Mouse (Mus musculus): Measurements from ENCODE around the gene Cdk5r2. TPM values are rescaled to one million over a fixed set of nuclear protein-coding genes. Genes with fewer than 3 reads are reported as not detected.
A peak's percentile ranks its signal among the peaks of the same experiment; 100 is the strongest.

The Cdk5r2 gene
- total and polyA plus RNA-seq, 3 experiments: 0.04 to 0.24 TPM; not detected in 1

GRCm38 (mm10) chr1:74893134-74893855 is 38.6 kb downstream of the Cdk5r2 start, which contains the start of gene Cryba2 (continued):
- TF ChIP-seq TBP (conservative IDR thresholded peaks at IDR 0.05; ENCODE audit: low read depth, low read length) (no peak), ELF1 (IDR thresholded peaks at IDR 0.05; ENCODE audit: low read depth, low read length) (no peak), ETS1 (conservative IDR thresholded peaks at IDR 0.05; ENCODE audit: low read depth, low read length) (no peak), MAZ (IDR thresholded peaks at IDR 0.05; ENCODE audit: low read depth, low read length) (no peak), NELFE (IDR thresholded peaks at IDR 0.05; ENCODE audit: low read depth, low read length) (no peak), UBTF (IDR thresholded peaks at IDR 0.05; ENCODE audit: low read depth, low read length) (no peak), RAD21 (IDR thresholded peaks at IDR 0.05; ENCODE audit: low read depth, low read length) (peak; percentile 46), POLR2A (IDR thresholded peaks at IDR 0.05; ENCODE audit: low read depth, low read length) (no peak)

- Histone ChIP-seq H3K4me1 (ENCODE audit: control insufficient read depth in 1 of 2, insufficient read depth in 2 of 2) (peaks cover 40 to 80% of the 10 kb centered on the region in 2 experiments), H3K27ac (ENCODE audit: insufficient read depth, low read depth) (peak overlapping the region; percentile 13; the same call in 1 of the 2 replicates), H3K4me3 (replicated peaks in 1 of 3; ENCODE audit: low read depth in 2 of 3, low read length in 2 of 3, poor library complexity in 1 of 3) (peak overlapping the region in 1 of 3 experiments; percentile 1), H3K27me3 (replicated peaks) (peaks cover 27% of the 10 kb centered on the region), H3K4me2 (ENCODE audit: insufficient read depth, low read depth, poor library complexity, severe bottlenecking) (peak overlapping the region; percentile 67), H3K79me2 (replicated peaks; ENCODE audit: control insufficient read depth, extremely low read depth, insufficient read depth, poor library complexity, severe bottlenecking) (no peaks in the 10 kb centered on the region), H3K9me3 (replicated peaks; ENCODE audit: low read length) (no peaks in the 10 kb centered on the region), H3K36me3 (replicated peaks in 1 of 2; ENCODE audit: control insufficient read depth in 1 of 2, insufficient read depth in 1 of 2, low read length in 1 of 2) (no peaks in the 10 kb centered on the region), H3K9ac (ENCODE audit: insufficient read depth, low read depth) (no peak overlapping the region)
- dilution Hi-C loops (cut with MboI; ENCODE audit: extremely low pct_ligation_motif_present, extremely low pct_unique_long_range_greater_than_20kb, low sequenced_read_pairs): no loop called here
- TF ChIP-seq SMC3 (IDR thresholded peaks at IDR 0.05; ENCODE audit: low read depth, low read length) (peak; percentile 33), TCF12 (IDR thresholded peaks at IDR 0.05; ENCODE audit: low read depth, low read length) (0 out of 2 replicates have a peak, but pooled peaks have one; percentile 5), CTCF (conservative IDR thresholded peaks at IDR 0.05 in 1 of 2, IDR thresholded peaks at IDR 0.05 in 1 of 2; ENCODE audit: low read depth in 2 of 2, low read length in 2 of 2) (peak in 1 of 2 experiments; percentile 71; a peak in 2 of 4 replicates), CHD2 (IDR thresholded peaks at IDR 0.05; ENCODE audit: low read length) (no peak), RAD21 (IDR thresholded peaks at IDR 0.05; ENCODE audit: low read depth, low read length) (peak; percentile 26), MAZ (IDR thresholded peaks at IDR 0.05; ENCODE audit: low read depth, low read length) (peak; percentile 64; the same call in 1 of the 2 replicates), ZNF384 (IDR thresholded peaks at IDR 0.05; ENCODE audit: low read depth, low read length) (no peak), UBTF (IDR thresholded peaks at IDR 0.05; ENCODE audit: low read depth, low read length) (no peak), MAX (IDR thresholded peaks at IDR 0.05; ENCODE audit: low read length) (no peak), NRF1 (IDR thresholded peaks at IDR 0.05; ENCODE audit: low read depth, low read length) (no peak), ZC3H11A (IDR thresholded peaks at IDR 0.05; ENCODE audit: low read depth, low read length) (no peak), MEF2A (IDR thresholded peaks at IDR 0.05; ENCODE audit: borderline replicate concordance, low read depth, low read length) (peak; percentile 82; the same call in 1 of the 2 replicates), SIN3A (IDR thresholded peaks at IDR 0.05; ENCODE audit: low read length) (no peak), JUN (IDR thresholded peaks at IDR 0.05; ENCODE audit: insufficient read depth, low read depth, low read length) (no peak), NELFE (IDR thresholded peaks at IDR 0.05; ENCODE audit: low read depth, low read length) (no peak), E2F4 (IDR thresholded peaks at IDR 0.05; ENCODE audit: insufficient replicate concordance, low read depth, low read length) (no peak), EP300 (IDR thresholded peaks at IDR 0.05; ENCODE audit: low read length) (no peak), ZKSCAN1 (IDR thresholded peaks at IDR 0.05; ENCODE audit: borderline replicate concordance, low read depth, low read length) (no peak), ELF1 (IDR thresholded peaks at IDR 0.05; ENCODE audit: low read depth, low read length) (no peak), POLR2A (IDR thresholded peaks at IDR 0.05; ENCODE audit: low read depth, low read length) (no peak), MYC (IDR thresholded peaks at IDR 0.05; ENCODE audit: low read depth, low read length) (no peak), IRF4 (IDR thresholded peaks at IDR 0.05; ENCODE audit: low read depth, low read length) (no peak; the same call in 1 of the 2 replicates), HCFC1 (IDR thresholded peaks at IDR 0.05; ENCODE audit: low read depth, low read length) (no peak; the same call in 1 of the 2 replicates), USF2 (conservative IDR thresholded peaks at IDR 0.05; ENCODE audit: low read depth, low read length) (no peak), TBP (conservative IDR thresholded peaks at IDR 0.05; ENCODE audit: low read depth, low read length) (no peak), MXI1 (IDR thresholded peaks at IDR 0.05; ENCODE audit: low read depth, low read length) (no peak), MAFK (IDR thresholded peaks at IDR 0.05; ENCODE audit: insufficient replicate concordance, low read length) (no peak), ETS1 (conservative IDR thresholded peaks at IDR 0.05; ENCODE audit: low read depth, low read length) (no peak)
- DNase-seq (ENCODE audit: extremely low read depth): peak; percentile 74
- in situ Hi-C loops (cut with MboI; ENCODE audit: low pct_ligation_motif_present, low pct_unique_long_range_greater_than_20kb, low sequenced_read_pairs): no loop called here
Observed at GRCm38 (mm10) chr1:74894966-74895365, 40.2 kb downstream of the Cdk5r2 start.
